Mouse (Mus musculus) gastrocnemius, adult 18-20 months (tissue): ENCODE results near the gene Defb22. TPM values are rescaled to one million over a fixed set of nuclear protein-coding genes. Genes with fewer than 3 reads are reported as not detected.

Experiments used
- DNase-seq: peaks from one replicate; pipeline ENCODE4 v3.0.0; 2021; ENCODE audit warnings: low spot score
- long read RNA-seq, 2 experiments: library from polyadenylated mRNA; stranded (forward); transcript quantifications; one replicate each; pipeline ENCODE4 v2.0.0; 2021
- total RNA-seq, 2 experiments: library from RNA; stranded (reverse); gene quantifications; 2 replicates each; pipeline ENCODE4 v1.2.3; 2021

The Defb22 gene
- not detected for total RNA-seq
- long read RNA-seq, experiment 1, result 0 reads
- long read RNA-seq, experiment 2, result 0 reads

- DNase-seq, result no peak
Observed at GRCm38 (mm10) chr2:152490038-152490437, at the start of gene Defb22. Defb22 (minus strand) TSS chr2:152490138.

- no peak for DNase-seq
Observed at GRCm38 (mm10) chr2:152517981-152518380, 28.0 kb upstream of the Defb22 start, which contains the start of gene Defb28. Defb28 (plus strand) TSS chr2:152518255.

GRCm38 (mm10) chr2:152516084-152516483, 26.1 kb upstream of the Defb22 start:
- no peak for DNase-seq

- DNase-seq, result no peak
Observed at GRCm38 (mm10) chr2:152511592-152511991, 21.7 kb upstream of the Defb22 start, which contains the start of gene Defb26. Defb26 (minus strand) TSS chr2:152511692.

- no peak for DNase-seq
Observed at GRCm38 (mm10) chr2:152503950-152504349, 14.0 kb upstream of the Defb22 start.

GRCm38 (mm10) chr2:152500863-152501229, 10.9 kb upstream of the Defb22 start:
- DNase-seq, result no peak

- no peak for DNase-seq
Observed at GRCm38 (mm10) chr2:152500204-152500862, 10.4 kb upstream of the Defb22 start.

GRCm38 (mm10) chr2:152498020-152498419, 8.1 kb upstream of the Defb22 start:
- no peak for DNase-seq

- no peak for DNase-seq
Observed at GRCm38 (mm10) chr2:152493151-152493550, 3.2 kb upstream of the Defb22 start.

GRCm38 (mm10) chr2:152487024-152487423, 2.9 kb downstream of the Defb22 start:
- DNase-seq, result no peak

- DNase-seq, result no peak
Observed at GRCm38 (mm10) chr2:152481726-152482125, 8.2 kb downstream of the Defb22 start.

GRCm38 (mm10) chr2:152480881-152481280, 9.1 kb downstream of the Defb22 start:
- DNase-seq, result no peak

GRCm38 (mm10) chr2:152476763-152477162, 13.2 kb downstream of the Defb22 start, which contains the start of gene Defb20:
Defb20 (plus strand) TSS chr2:152477063.
- no peak for DNase-seq

GRCm38 (mm10) chr2:152472434-152472833, 17.5 kb downstream of the Defb22 start:
- no peak for DNase-seq

- peak; percentile 38 for DNase-seq
Observed at GRCm38 (mm10) chr2:152470973-152471372, 19.0 kb downstream of the Defb22 start.

GRCm38 (mm10) chr2:152464570-152465150, 25.3 kb downstream of the Defb22 start, which contains the start of gene Defb23:
Defb23 (minus strand) TSS chr2:152464620.
- DNase-seq, result no peak

GRCm38 (mm10) chr2:152459241-152459640, 30.7 kb downstream of the Defb22 start:
- no peak for DNase-seq

- peak; percentile 3 for DNase-seq
Observed at GRCm38 (mm10) chr2:152452101-152452781, 37.7 kb downstream of the Defb22 start.

GRCm38 (mm10) chr2:152450241-152450640, 39.7 kb downstream of the Defb22 start:
- peak; percentile 17 for DNase-seq

GRCm38 (mm10) chr2:152447461-152447860, 42.5 kb downstream of the Defb22 start:
- DNase-seq, result no peak

- DNase-seq, result no peak
Observed at GRCm38 (mm10) chr2:152446642-152447041, 43.3 kb downstream of the Defb22 start.

GRCm38 (mm10) chr2:152443281-152443680, 46.7 kb downstream of the Defb22 start:
- DNase-seq, result no peak
